Mouse (Mus musculus): ENCODE results near the gene Gab2. TPM values are rescaled to one million over a fixed set of nuclear protein-coding genes. Genes with fewer than 3 reads are reported as not detected.

The Gab2 gene
- polyA plus RNA-seq, 1 experiment = 14.6 TPM

GRCm38 (mm10) chr7:97348836-97349235 is 267.4 kb downstream of the Gab2 start:
- H3K4me1 ChIP-seq (ENCODE audit: control insufficient read depth, insufficient read depth, low read length) = no peaks in the 10 kb centered on the region
- no peak for DNase-seq
- no peak for TF ChIP-seq POLR2A (IDR thresholded peaks at IDR 0.05; ENCODE audit: low read depth, low read length)
- TF ChIP-seq CTCF (conservative IDR thresholded peaks at IDR 0.05; ENCODE audit: insufficient read depth, insufficient read length, low read depth, low read length) = no peak

GRCm38 (mm10) chr7:97349438-97349837 is 268.1 kb downstream of the Gab2 start:
- 91% methylated on average over 6 of the region's 6 CpGs for WGBS
- H3K4me3 ChIP-seq (ENCODE audit: insufficient read depth, low read depth, low read length) = no peak overlapping the region
- no peaks in the 10 kb centered on the region for H3K36me3 ChIP-seq (ENCODE audit: control insufficient read depth, insufficient read depth, low read length)
- no peaks in the 10 kb centered on the region for H3K4me1 ChIP-seq (ENCODE audit: control insufficient read depth, insufficient read depth, low read length)
- H3K27ac ChIP-seq (ENCODE audit: insufficient read depth, low read depth, low read length) = no peak overlapping the region
- no peaks in the 10 kb centered on the region for H3K27me3 ChIP-seq (replicated peaks; ENCODE audit: control insufficient read depth, insufficient read depth, low read length)
- TF ChIP-seq CTCF (conservative IDR thresholded peaks at IDR 0.05; ENCODE audit: insufficient read depth, insufficient read length, low read depth, low read length) = no peak
- TF ChIP-seq POLR2A (IDR thresholded peaks at IDR 0.05; ENCODE audit: low read depth, low read length) = no peak
- DNase-seq = no peak

More at GRCm38 (mm10) chr7:97348836-97349235, 267.4 kb downstream of the Gab2 start:
- no peaks in the 10 kb centered on the region for H3K36me3 ChIP-seq (ENCODE audit: control insufficient read depth, insufficient read depth, low read length)
- 82% methylated on average over 5 of the region's 5 CpGs for WGBS
- H3K4me3 ChIP-seq (ENCODE audit: insufficient read depth, low read depth, low read length) = no peak overlapping the region
- H3K27ac ChIP-seq (ENCODE audit: insufficient read depth, low read depth, low read length) = no peak overlapping the region
- no peaks in the 10 kb centered on the region for H3K27me3 ChIP-seq (replicated peaks; ENCODE audit: control insufficient read depth, insufficient read depth, low read length)

DNA sequence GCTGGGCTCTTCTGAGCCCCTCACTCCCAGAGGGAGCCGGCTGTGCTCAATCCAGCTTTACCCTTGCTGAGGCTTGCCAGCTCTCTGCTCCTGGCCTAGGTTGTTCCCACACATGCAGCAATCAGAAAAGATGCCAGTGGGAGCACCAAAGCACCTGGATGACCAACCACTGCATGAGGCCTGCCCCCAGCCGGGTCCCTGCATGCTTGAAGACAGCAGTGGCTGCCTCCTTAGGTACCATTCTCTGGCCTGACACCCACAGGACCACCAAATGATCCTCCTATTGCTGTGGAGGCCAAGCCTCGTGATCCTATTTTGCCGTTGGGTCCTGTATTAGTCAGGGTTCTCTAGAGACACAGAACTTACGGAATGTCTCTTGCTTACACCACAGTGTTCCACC is 269.5 kb downstream of the Gab2 start:
- Histone ChIP-seq H3K36me3 (ENCODE audit: control insufficient read depth, insufficient read depth, low read length) (no peaks in the 10 kb centered on the region), H3K4me3 (ENCODE audit: insufficient read depth, low read depth, low read length) (no peak overlapping the region), H3K27me3 (replicated peaks; ENCODE audit: control insufficient read depth, insufficient read depth, low read length) (no peaks in the 10 kb centered on the region), H3K4me1 (ENCODE audit: control insufficient read depth, insufficient read depth, low read length) (no peaks in the 10 kb centered on the region), H3K27ac (ENCODE audit: insufficient read depth, low read depth, low read length) (no peak overlapping the region)
- no peak for DNase-seq
- TF ChIP-seq CTCF (conservative IDR thresholded peaks at IDR 0.05; ENCODE audit: insufficient read depth, insufficient read length, low read depth, low read length) (no peak), POLR2A (IDR thresholded peaks at IDR 0.05; ENCODE audit: low read depth, low read length) (no peak)
- 91% methylated on average over 5 of the region's 5 CpGs for WGBS

- H3K27me3 ChIP-seq (replicated peaks; ENCODE audit: control insufficient read depth, insufficient read depth, low read length) = no peaks in the 10 kb centered on the region
- 71% methylated on average over 11 of the region's 11 CpGs for WGBS
- H3K4me1 ChIP-seq (ENCODE audit: control insufficient read depth, insufficient read depth, low read length) = no peaks in the 10 kb centered on the region
- DNase-seq = no peak
- TF ChIP-seq POLR2A (IDR thresholded peaks at IDR 0.05; ENCODE audit: low read depth, low read length) (no peak), CTCF (conservative IDR thresholded peaks at IDR 0.05; ENCODE audit: insufficient read depth, insufficient read length, low read depth, low read length) (no peak)
- no peak overlapping the region for H3K4me3 ChIP-seq (ENCODE audit: insufficient read depth, low read depth, low read length)
- H3K36me3 ChIP-seq (ENCODE audit: control insufficient read depth, insufficient read depth, low read length) = no peaks in the 10 kb centered on the region
- no peak overlapping the region for H3K27ac ChIP-seq (ENCODE audit: insufficient read depth, low read depth, low read length)
Measured at GRCm38 (mm10) chr7:97351792-97352513, 270.6 kb downstream of the Gab2 start.

GRCm38 (mm10) chr7:97353356-97353755 is 272.0 kb downstream of the Gab2 start:
- Histone ChIP-seq H3K27ac (ENCODE audit: insufficient read depth, low read depth, low read length) (no peak overlapping the region), H3K27me3 (replicated peaks; ENCODE audit: control insufficient read depth, insufficient read depth, low read length) (no peaks in the 10 kb centered on the region), H3K4me1 (ENCODE audit: control insufficient read depth, insufficient read depth, low read length) (no peaks in the 10 kb centered on the region), H3K4me3 (ENCODE audit: insufficient read depth, low read depth, low read length) (no peak overlapping the region), H3K36me3 (ENCODE audit: control insufficient read depth, insufficient read depth, low read length) (no peaks in the 10 kb centered on the region)
- 84% methylated on average over 6 of the region's 6 CpGs for WGBS
- no peak for TF ChIP-seq POLR2A (IDR thresholded peaks at IDR 0.05; ENCODE audit: low read depth, low read length)
- no peak for TF ChIP-seq CTCF (conservative IDR thresholded peaks at IDR 0.05; ENCODE audit: insufficient read depth, insufficient read length, low read depth, low read length)
- DNase-seq = no peak

DNA sequence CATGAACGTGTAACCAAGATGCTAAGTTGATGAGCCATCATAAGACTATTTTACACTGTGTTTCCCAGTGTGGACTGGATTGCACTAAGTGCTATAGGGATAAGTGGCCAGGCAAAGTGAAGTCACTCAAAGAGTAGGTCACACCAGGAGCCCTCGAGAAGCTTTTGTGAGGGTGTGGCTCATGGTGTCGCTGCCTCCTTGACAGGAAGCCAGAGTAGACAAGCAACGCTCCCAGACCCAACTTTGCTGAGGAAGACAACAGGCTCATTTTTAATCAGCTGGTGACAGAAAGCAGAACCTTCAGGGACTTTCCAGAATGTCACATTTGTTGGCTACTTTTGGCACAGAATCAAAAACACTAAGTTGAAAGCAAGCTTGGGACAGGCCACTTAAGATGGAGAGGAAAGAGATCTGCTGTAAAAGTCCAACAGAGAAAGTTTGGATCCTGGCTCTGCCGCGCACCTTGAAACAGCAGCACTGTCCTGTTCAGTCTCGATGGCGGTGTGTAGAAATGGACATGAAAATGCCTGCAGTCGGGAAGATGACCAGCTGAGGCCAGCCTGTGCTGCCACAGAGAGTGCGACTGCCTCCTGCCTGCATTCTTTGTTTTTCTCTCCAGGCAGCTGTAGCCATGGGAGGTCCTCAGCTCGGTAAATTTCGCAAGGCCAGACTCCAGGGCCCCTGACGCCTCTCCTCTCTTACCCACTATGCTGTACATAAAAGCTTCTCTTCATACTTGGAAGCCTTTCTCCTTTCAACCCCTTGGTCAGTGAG is 273.9 kb downstream of the Gab2 start:
- Histone ChIP-seq H3K27ac (ENCODE audit: insufficient read depth, low read depth, low read length) (no peak overlapping the region), H3K4me3 (ENCODE audit: insufficient read depth, low read depth, low read length) (no peak overlapping the region), H3K27me3 (replicated peaks; ENCODE audit: control insufficient read depth, insufficient read depth, low read length) (no peaks in the 10 kb centered on the region), H3K36me3 (ENCODE audit: control insufficient read depth, insufficient read depth, low read length) (no peaks in the 10 kb centered on the region), H3K4me1 (ENCODE audit: control insufficient read depth, insufficient read depth, low read length) (no peaks in the 10 kb centered on the region)
- no peak for TF ChIP-seq CTCF (conservative IDR thresholded peaks at IDR 0.05; ENCODE audit: insufficient read depth, insufficient read length, low read depth, low read length)
- TF ChIP-seq POLR2A (IDR thresholded peaks at IDR 0.05; ENCODE audit: low read depth, low read length) = no peak
- WGBS = 52% methylated on average over 13 of the region's 13 CpGs
- peak; percentile 47 for DNase-seq

GRCm38 (mm10) chr7:97356253-97356652 is 274.9 kb downstream of the Gab2 start:
- Histone ChIP-seq H3K27me3 (replicated peaks; ENCODE audit: control insufficient read depth, insufficient read depth, low read length) (no peaks in the 10 kb centered on the region), H3K4me3 (ENCODE audit: insufficient read depth, low read depth, low read length) (no peak overlapping the region), H3K36me3 (ENCODE audit: control insufficient read depth, insufficient read depth, low read length) (no peaks in the 10 kb centered on the region), H3K27ac (ENCODE audit: insufficient read depth, low read depth, low read length) (no peak overlapping the region), H3K4me1 (ENCODE audit: control insufficient read depth, insufficient read depth, low read length) (no peaks in the 10 kb centered on the region)
- no peak for TF ChIP-seq POLR2A (IDR thresholded peaks at IDR 0.05; ENCODE audit: low read depth, low read length)
- TF ChIP-seq CTCF (conservative IDR thresholded peaks at IDR 0.05; ENCODE audit: insufficient read depth, insufficient read length, low read depth, low read length) = no peak
- DNase-seq = no peak
- 75% methylated on average over 5 of the region's 5 CpGs for WGBS

All from kidney, adult 2 months (tissue).